Mouse (Mus musculus) forebrain, embryonic 16.5 days (tissue): ENCODE data around the gene Dock3. TPM values are rescaled to one million over a fixed set of nuclear protein-coding genes. Genes with fewer than 3 reads are reported as not detected.

ENCODE experiments used
- ATAC-seq: fragments of 200-750 bp; cut with Nextera tagmentation; 2 replicates; pipeline ENCODE4 v1.8.0; 2017; ENCODE audit warnings: mild to moderate bottlenecking, moderate library complexity
- H3K27ac ChIP-seq: fragments of 300-500 bp; sonication (generic); 2 replicates; pipeline ENCODE4 v1.5.1; 2014; ENCODE audit warnings: low read length, control low read depth
- H3K27me3 ChIP-seq: fragments of 300-500 bp; sonication (generic); replicated peaks from 2 replicates; pipeline ENCODE4 v1.6.1; 2014; ENCODE audit warnings: low read length; ENCODE audit not compliant: control insufficient read depth, insufficient read depth
- H3K36me3 ChIP-seq: fragments of 300-500 bp; sonication (generic); 2 replicates; pipeline ENCODE4 v1.6.1; 2014; ENCODE audit not compliant: control insufficient read depth, insufficient read depth
- H3K4me1 ChIP-seq: fragments of 300-500 bp; sonication (generic); replicated peaks from 2 replicates; pipeline ENCODE4 v1.6.1; 2014; ENCODE audit warnings: low read length; ENCODE audit not compliant: control insufficient read depth, insufficient read depth
- H3K4me2 ChIP-seq: fragments of 300-500 bp; sonication (generic); 2 replicates; pipeline ENCODE4 v1.6.1; 2014; ENCODE audit warnings: mild to moderate bottlenecking, low read length, control low read depth
- H3K4me3 ChIP-seq: fragments of 300-500 bp; sonication (generic); replicated peaks from 2 replicates; pipeline ENCODE4 v1.5.1; 2014; ENCODE audit warnings: mild to moderate bottlenecking, low read length, control low read depth
- H3K9ac ChIP-seq: fragments of 300-500 bp; sonication (generic); replicated peaks from 2 replicates; pipeline ENCODE4 v1.6.1; 2014; ENCODE audit warnings: low read depth, low read length, control low read depth
- H3K9me3 ChIP-seq: fragments of 300-500 bp; sonication (generic); 2 replicates; pipeline ENCODE4 v1.6.1; 2016; ENCODE audit warnings: low read length; ENCODE audit not compliant: control insufficient read depth
- WGBS: fragments of 180-500 bp; shearing (Covaris S2); extraction: QIAGEN DNeasy Blood & Tissue Kit; methylation state at CpG from one replicate; pipeline ENCODE4 v1.1.7; 2014; 5-methylcytosine and 5-hydroxymethylcytosine counted together
- polyA plus RNA-seq: library from polyadenylated mRNA; unstranded; fragments of >200 nt; fragmentation: Nextera tagmentation; extraction: Ambion mirVana; gene quantifications from 2 replicates; pipeline ENCODE4 v1.2.1, GENCODE M21; 2015

The Dock3 gene
- polyA plus RNA-seq, 1 experiment from 2014 or later: 23.2 TPM

DNA sequence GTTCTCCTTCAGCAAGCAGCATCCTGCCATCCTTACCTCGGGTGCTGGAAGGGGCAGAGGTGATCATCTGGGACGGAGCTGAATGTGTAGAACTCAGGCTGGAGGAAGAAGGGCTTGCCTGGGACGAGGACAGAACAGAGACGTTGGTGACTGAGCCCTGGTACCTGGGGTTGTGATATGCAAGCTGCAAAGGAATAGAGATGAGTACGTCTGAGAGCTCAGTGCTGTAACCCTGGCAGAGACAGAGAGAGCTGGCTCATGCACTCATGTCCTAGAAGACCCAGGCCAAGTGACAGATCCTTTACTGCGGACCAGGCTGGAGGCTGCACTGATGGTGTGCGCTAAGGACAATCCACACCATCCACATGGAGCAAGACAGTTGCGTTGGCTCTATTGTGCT, 325.1 kb downstream of the Dock3 start:
- Histone ChIP-seq H3K4me3 (no peak overlapping the region), H3K9me3 (no peaks in the 10 kb centered on the region), H3K27ac (no peak overlapping the region), H3K9ac (no peak overlapping the region), H3K4me1 (no peaks in the 10 kb centered on the region), H3K4me2 (no peak overlapping the region), H3K27me3 (no peaks in the 10 kb centered on the region), H3K36me3 (peaks cover 3% of the 10 kb centered on the region)
- no peak for ATAC-seq
- WGBS: 93% methylated on average over 8 of the region's 8 CpGs

DNA sequence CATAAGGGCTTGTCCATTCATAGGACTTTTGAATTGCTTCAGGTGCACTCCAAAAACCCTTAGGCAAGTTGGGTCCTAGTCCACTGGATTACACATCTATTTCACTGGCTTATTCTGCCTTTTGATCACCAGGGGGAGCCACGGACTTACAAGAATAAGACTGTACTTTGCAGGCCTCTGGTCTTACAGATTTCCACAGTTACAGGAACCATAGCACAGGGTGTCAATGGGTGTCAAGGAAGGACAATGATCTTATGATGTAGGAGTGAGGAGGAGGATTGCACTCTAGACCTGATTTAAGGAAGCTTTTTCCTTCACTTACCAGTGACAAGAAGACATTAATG, 327.9 kb downstream of the Dock3 start:
- WGBS: 6% methylated on average over 1 of the region's 1 CpGs

DNA sequence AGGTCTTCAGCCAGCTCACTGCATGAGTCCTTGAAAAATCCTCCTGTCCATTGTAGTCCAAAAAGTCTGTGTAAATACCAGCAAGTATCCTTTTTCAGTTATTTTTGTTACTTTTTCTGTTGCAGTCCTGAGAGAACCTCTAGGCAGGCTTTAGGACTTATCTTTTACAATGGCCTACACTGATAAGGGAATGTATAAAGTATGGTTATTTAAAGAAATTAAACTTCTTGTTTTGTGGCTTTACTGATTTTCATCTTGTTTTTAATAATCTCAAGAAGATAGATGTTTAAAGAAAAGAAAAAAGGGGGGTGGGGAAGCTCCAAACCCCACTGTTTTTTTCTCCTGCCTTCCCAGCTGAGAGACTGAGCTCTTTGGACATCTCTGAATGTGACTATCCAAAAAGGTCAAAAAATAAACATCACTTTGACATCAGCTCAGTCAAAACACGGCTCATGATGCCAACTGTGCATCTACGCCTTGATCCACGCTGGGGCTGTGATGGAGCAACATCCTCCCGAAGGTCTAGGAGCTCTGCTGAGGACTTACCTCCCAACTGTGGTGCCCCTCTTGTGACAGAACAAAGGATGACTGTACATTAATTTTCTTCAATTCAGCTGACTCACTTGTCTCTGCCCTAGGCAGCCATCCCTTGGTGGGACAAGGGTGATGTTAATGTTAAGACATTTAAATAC, 328.5 kb downstream of the Dock3 start:
- no peaks in the 10 kb centered on the region for H3K27me3 ChIP-seq
- 84% methylated on average over 4 of the region's 4 CpGs for WGBS
- H3K9ac ChIP-seq: no peak overlapping the region
- H3K27ac ChIP-seq: no peak overlapping the region
- no peaks in the 10 kb centered on the region for H3K9me3 ChIP-seq
- peaks cover 6% of the 10 kb centered on the region for H3K36me3 ChIP-seq
- H3K4me2 ChIP-seq: no peak overlapping the region
- no peak overlapping the region for H3K4me3 ChIP-seq
- ATAC-seq: no peak
- H3K4me1 ChIP-seq: no peaks in the 10 kb centered on the region

More for the DNA sequence above, 327.9 kb downstream of the Dock3 start:
- H3K4me3 ChIP-seq: no peak overlapping the region
- H3K27me3 ChIP-seq: no peaks in the 10 kb centered on the region
- H3K4me1 ChIP-seq: no peaks in the 10 kb centered on the region
- H3K27ac ChIP-seq: no peak overlapping the region
- H3K36me3 ChIP-seq: peaks cover 6% of the 10 kb centered on the region
- no peak overlapping the region for H3K9ac ChIP-seq
- ATAC-seq: peak; percentile 50; the same call in 1 of the 2 replicates
- H3K9me3 ChIP-seq: no peaks in the 10 kb centered on the region
- no peak overlapping the region for H3K4me2 ChIP-seq

DNA sequence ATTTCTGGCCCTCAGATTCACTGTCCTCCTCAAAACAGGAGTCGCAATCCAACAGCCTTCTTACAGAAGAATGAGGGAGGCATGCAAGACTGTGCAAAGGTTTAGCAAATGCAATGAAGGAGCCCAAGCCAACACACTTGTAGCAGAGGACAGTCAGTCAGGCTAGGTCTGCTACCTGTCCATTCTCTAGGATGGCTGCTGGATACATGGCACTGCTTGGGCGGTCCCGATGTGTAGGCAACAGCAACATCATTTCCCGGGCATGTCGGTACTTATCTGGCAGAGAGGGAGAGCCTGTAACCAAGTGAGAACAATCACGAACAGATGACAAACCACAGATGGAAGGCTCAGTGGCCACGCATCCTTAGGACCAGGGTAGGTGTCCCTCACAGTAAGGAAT, 330.1 kb downstream of the Dock3 start:
- 91% methylated on average over 7 of the region's 7 CpGs for WGBS
- H3K36me3 ChIP-seq: peaks cover 3% of the 10 kb centered on the region; the same call in 1 of the 2 replicates

DNA sequence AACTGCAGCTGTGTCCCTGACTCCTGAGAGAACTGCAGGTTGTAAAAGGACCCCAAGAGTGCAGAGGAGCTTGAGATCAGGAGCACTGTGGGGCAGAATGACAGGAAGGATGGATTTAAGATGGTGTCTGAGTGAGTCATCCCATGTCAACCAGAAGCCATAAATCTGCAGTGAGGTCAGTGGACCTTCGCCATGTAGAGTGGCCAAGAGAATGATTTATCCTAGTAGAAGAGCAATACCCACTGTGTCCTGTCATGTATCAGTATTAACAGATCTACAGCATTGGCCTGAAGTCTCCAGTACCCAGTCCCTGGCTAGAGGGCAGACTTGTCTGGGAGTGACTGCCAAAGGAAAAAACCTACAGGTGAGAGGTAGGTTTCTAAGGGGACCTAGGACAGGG, 332.8 kb downstream of the Dock3 start:
- Histone ChIP-seq H3K9me3 (no peaks in the 10 kb centered on the region), H3K27me3 (no peaks in the 10 kb centered on the region), H3K4me3 (no peak overlapping the region), H3K4me1 (no peaks in the 10 kb centered on the region), H3K4me2 (no peak overlapping the region), H3K9ac (no peak overlapping the region), H3K36me3 (peaks cover 6% of the 10 kb centered on the region), H3K27ac (no peak overlapping the region)
- WGBS: 91% methylated on average over 1 of the region's 1 CpGs
- no peak for ATAC-seq

More for the DNA sequence above, 330.1 kb downstream of the Dock3 start:
- Histone ChIP-seq H3K9ac (no peak overlapping the region), H3K4me2 (no peak overlapping the region), H3K27ac (no peak overlapping the region), H3K9me3 (no peaks in the 10 kb centered on the region), H3K27me3 (no peaks in the 10 kb centered on the region), H3K4me3 (no peak overlapping the region), H3K4me1 (no peaks in the 10 kb centered on the region)
- no peak for ATAC-seq

DNA sequence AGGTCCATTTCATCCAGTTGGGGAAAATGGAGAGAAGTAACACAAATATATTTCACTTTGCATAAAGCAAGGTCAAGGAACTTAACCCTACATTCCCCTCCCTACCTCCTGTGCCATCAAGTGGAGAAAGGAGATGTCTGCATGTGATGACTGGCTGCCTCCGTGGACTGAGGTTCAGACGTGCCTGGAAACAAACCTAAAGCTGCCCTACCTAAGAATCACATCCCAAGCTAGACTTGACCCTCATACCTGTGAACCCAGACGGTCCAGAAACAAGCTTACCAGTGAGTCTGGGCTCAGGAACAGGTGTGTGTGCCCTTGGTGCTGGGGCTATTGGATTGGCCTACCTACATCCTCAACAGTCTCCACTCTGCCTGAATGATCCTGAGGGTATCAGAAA, 338.4 kb downstream of the Dock3 start:
- no peak overlapping the region for H3K27ac ChIP-seq
- WGBS: 58% methylated on average over 3 of the region's 3 CpGs

DNA sequence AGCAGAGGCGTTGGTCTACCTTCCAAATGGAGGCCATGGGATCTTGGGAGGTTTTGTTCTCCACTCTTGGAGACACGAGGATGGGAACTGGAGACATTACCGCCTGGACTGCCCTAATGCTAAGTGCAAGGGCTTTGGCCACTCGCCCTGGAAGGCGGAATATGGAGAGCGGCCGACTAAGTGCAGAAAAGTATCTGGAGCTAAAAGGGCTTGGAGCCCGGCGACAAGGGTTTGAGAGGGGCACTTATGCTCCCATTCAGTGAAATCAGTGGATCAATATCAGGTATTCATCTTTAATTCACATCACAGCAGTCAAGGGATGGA, 339.2 kb downstream of the Dock3 start:
- Histone ChIP-seq H3K4me2 (peak overlapping the region; percentile 87), H3K9ac (peak overlapping the region; percentile 82), H3K9me3 (no peaks in the 10 kb centered on the region), H3K27ac (peak overlapping the region; percentile 97), H3K27me3 (no peaks in the 10 kb centered on the region), H3K4me3 (peak overlapping the region; percentile 51), H3K4me1 (peaks cover 38% of the 10 kb centered on the region), H3K36me3 (peaks cover 17% of the 10 kb centered on the region)
- no peak for ATAC-seq
- WGBS: 0% methylated on average over 9 of the region's 9 CpGs

More for the DNA sequence above, 338.4 kb downstream of the Dock3 start:
- H3K4me2 ChIP-seq: peak overlapping the region; percentile 22; the same call in 1 of the 2 replicates
- H3K4me3 ChIP-seq: no peak overlapping the region
- H3K9me3 ChIP-seq: no peaks in the 10 kb centered on the region
- no peak overlapping the region for H3K9ac ChIP-seq
- H3K4me1 ChIP-seq: peaks cover 31% of the 10 kb centered on the region
- no peak for ATAC-seq
- H3K36me3 ChIP-seq: peaks cover 17% of the 10 kb centered on the region
- no peaks in the 10 kb centered on the region for H3K27me3 ChIP-seq

DNA sequence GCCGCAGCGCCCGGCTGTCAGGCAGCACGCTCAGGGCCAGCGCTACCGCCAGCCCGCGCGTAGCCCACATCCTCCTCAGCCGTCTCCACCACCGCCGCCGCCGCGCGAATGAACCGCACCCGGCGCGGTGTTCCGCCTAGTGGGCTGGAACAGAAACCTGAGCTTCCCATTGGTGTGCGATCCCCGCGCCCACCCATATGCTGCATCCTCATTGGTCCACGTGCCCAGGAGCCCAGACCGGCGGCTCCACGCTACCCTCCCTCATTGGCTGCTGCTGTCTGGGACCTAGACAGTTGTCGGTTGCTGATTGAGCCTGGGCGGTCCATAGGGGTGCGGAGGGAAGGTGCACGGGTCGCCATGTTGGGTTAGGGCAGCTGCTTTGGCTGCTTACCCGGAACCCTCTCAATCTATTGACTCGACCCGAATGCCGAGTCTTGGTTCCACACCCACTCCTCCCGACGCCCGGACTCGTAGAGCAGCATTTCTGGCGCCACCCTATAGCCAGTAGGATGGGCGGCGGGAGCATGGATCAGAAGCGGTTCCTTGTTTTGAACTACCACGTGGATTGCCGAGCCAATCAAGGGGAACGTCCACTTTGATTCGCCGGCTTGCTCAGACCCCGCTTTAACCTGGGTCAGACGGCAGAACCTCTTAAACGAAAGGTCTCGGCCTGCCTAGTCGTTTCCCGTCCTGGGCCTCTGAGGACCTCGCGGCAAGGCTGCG, 339.7 kb downstream of the Dock3 start, which contains the start of gene Manf:
TSS of gene Manf (minus strand) at position 151 of the 723 bp plus-strand sequence.
- Histone ChIP-seq H3K9ac (peak within 1 kb of the TSS; percentile 82), H3K27me3 (no peaks in the 10 kb centered on the region), H3K9me3 (no peaks in the 10 kb centered on the region), H3K4me3 (peak within 1 kb of the TSS; percentile 51), H3K36me3 (peaks cover 17% of the 10 kb centered on the region), H3K27ac (peak within 1 kb of the TSS; percentile 97), H3K4me2 (peak within 1 kb of the TSS; percentile 87), H3K4me1 (peaks cover 41% of the 10 kb centered on the region)
- WGBS: under 1% methylated on average over 59 of the region's 59 CpGs
- peak; percentile 99 for ATAC-seq

DNA sequence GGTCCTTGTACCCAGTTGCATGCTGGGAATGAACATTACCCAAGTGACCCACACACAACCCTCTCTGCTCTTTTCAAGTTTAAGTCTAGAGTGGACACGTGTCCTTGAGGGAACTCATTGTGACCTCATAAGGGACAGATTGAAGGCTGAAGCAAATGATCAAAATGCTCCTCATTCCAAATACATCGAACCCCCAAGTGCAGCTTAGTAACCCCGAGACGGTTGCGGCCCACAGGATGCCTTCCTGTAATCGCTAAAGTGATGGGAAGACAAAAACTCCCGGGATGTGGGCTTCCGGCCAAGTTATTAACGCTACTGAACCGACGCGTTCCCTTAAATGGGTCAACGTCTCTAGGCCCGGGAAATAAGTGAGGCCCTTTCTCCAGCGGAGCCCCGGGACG, 340.4 kb downstream of the Dock3 start:
- peaks cover 41% of the 10 kb centered on the region for H3K4me1 ChIP-seq
- under 1% methylated on average over 17 of the region's 17 CpGs for WGBS

More for the DNA sequence above, 340.4 kb downstream of the Dock3 start:
- no peak for ATAC-seq
- peak overlapping the region; percentile 46 for H3K27ac ChIP-seq
- H3K4me2 ChIP-seq: peak overlapping the region; percentile 66
- peaks cover 16% of the 10 kb centered on the region for H3K36me3 ChIP-seq
- H3K27me3 ChIP-seq: no peaks in the 10 kb centered on the region
- peak overlapping the region; percentile 63 for H3K9ac ChIP-seq
- no peaks in the 10 kb centered on the region for H3K9me3 ChIP-seq
- H3K4me3 ChIP-seq: peak overlapping the region; percentile 51
